Mouse (Mus musculus): ENCODE data around the gene Gpr55.

Gene Gpr55

DNA sequence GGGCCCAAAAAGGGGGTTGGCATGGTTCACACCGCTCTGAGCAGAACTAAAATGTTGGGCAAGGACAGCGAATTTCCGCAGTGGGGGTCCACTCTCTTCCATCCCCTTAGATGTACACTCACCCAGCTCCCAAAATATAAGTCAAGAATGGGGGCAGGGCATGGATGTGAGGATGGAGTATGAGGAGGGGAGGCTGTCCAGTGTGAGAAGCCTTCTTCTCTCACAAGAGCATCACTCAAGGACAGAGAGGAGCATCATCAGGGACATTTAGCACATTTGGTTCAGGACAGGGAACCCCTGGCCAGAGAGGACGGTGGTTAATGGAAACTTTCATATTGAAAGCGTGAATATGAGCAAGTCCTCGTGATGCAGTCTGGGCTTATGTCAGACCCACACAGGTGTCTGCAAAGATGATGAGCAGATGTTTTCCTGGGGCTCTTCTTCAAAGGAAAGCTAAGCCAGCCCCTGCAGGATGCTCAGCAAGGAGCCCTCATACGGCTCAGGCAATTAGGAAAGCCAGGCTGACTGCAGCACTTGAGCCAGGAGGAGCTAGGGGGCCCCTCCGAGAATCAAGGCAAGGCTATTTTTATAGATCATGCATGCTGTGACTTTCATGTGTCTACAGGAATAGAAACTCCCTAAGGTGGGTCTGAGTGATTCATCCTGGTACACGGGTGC, 2.7 kb downstream of the Gpr55 start:
- no peak for DNase-seq (ENCODE audit: low read depth, low spot score)

DNA sequence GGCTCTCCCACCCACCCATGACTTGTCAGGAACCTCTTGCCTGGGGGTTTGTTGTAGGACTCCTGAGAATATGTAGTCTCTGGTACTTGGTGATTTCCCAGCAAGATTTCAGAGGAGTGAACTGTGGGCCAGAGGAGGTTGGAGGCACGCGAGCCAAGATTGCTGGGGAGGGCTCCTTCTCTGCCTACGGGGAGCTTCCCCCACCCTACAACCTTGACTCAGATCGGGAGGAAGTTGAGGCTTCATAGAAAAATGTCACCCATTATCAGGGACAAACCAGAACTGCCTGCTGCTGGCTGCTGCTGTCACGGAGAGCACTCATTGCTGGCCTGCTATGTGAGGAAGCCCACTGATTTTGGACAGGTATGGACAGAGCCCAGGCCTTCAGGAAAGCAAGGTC, 3.5 kb downstream of the Gpr55 start:
- no peak for DNase-seq (ENCODE audit: low read depth, low spot score)

DNA sequence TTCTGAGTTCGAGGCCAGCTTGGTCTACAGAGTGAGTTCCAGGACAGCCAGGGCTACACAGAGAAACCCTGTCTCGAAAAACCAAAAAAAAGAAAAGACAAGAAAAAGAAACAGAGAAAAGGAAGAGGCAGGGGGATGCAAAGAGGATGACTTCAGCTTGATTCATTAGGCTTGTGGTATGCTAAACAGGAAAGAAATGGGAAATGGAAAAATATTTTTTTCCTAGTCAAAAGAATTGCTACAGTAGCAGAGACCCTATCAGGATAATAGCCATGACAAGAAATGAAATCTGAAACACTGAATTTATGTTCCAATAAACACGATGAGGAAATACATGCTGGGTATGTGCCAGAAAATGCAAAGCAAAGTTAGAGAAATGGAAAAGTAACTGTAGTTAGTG, 5.7 kb downstream of the Gpr55 start:
- no peak for DNase-seq (ENCODE audit: low read depth, low spot score)

DNA sequence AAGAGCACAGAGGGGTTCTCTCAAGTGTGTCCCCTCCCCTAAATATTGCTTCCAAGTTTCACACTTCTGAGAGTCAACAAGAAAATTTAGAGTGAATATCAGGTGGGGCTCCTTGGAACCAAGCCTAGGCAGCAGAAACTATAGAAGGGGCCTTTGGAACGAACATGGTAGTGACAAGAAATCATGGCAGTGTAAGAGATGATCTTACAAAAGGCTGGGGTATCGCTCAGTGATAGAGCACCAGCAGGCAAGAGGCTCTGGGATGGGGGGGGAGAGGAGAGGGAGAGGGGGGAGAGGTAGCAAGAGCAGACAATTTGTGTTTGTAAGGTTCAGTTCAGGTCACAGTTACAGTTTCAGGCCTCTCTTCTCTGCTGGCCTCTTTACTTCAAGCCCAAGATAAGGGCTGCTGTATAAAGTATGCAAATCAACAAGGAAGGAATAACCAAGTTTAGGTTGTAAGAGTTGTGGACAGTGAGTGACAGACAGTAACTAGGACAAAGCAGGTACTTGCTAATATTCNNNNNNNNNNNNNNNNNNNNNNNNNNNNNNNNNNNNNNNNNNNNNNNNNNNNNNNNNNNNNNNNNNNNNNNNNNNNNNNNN, 11.6 kb downstream of the Gpr55 start:
- DNase-seq (ENCODE audit: low read depth, low spot score) = no peak

DNA sequence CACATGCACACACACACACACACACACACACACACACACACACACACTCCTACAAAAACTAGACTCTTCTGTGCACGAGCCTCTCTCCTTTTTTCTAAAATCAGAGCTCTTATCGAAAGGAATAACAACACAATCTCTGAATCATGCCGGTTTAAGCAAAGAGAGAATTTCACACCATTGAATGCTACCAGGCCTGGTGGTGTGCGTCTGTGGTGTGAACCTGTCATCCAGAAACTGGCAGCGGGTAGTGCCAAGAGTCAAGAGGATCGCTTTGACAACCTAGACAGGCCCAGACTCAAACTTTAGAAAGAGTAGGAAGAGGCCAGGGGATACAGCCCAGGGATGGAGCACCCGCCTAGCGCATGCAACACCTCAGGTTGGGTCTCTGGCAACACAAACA, 18.5 kb downstream of the Gpr55 start:
- no peak for DNase-seq (ENCODE audit: low read depth, low spot score)

DNA sequence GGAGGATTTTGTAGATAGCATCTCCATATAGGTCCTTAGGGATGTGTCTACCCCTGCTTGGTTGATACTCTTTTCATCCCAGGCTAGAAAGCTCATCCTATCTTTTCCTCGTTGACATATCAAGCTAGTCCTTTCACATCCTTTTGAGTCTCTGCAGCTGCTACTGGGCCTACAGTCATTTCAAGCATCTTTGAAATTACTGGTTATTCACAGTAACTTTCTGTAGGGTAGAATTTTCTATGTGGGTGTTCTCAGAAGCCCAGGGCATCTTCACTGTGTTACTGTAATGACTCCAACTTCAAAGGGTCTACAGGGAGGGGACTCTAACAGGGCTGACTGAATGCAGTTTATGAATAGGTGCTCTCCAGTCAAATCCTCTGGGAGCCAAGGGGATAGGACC, 23.5 kb downstream of the Gpr55 start:
- DNase-seq (ENCODE audit: low read depth, low spot score) = no peak

DNA sequence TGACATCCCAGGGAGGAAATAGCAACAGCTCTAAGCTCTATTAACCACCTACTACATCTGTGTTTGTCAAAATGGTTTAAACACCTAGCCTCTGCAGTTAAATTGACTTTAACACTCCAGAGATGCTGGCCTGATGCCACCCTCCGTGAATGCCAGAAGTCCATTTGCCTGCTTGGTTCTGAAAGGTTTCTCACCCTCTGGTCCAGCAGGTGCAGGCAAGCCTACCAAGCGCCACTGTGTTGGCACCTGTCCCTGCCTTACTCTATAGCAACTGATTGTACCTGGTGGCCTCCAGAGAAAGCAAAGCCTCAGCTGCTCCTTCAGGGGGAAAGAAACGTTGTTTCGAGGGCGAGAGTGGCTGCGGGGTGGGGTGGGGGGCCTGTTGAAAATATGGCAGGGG, 24.5 kb downstream of the Gpr55 start:
- no peak for DNase-seq (ENCODE audit: low read depth, low spot score)

DNA sequence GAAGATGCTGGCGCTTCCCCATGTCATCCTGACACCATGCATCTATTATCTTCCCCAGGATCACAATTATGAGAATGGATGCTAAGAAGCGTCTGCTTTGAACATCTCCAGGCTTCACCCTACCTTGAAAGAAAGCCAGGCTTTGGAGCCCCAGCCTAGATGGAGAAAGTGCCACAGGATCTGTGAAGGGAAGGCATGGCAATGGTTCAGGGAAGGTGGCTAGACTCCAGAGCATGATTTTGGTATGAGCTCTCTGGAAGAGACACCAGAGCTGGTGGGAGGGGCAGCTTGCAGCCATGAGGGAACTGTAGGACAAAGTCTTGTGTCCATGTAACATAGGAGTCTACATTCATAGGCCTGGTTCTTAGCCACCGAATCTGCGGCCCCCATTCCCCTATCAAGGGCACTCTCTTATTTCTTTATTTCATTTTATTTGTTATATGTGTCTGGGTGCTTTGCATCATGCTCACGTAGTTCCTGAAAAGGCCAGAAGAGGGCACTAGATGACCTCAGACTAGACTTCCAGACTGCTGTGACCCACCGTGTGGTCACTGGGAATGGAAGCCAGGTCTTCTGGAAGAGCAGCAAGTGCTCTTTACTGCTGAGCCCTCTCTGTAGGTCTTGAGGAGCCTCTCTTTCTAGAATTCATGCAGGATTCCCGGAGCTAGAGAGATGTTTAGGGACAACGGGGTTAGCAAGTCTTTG, 25.5 kb downstream of the Gpr55 start:
- DNase-seq (ENCODE audit: low read depth, low spot score) = no peak

DNA sequence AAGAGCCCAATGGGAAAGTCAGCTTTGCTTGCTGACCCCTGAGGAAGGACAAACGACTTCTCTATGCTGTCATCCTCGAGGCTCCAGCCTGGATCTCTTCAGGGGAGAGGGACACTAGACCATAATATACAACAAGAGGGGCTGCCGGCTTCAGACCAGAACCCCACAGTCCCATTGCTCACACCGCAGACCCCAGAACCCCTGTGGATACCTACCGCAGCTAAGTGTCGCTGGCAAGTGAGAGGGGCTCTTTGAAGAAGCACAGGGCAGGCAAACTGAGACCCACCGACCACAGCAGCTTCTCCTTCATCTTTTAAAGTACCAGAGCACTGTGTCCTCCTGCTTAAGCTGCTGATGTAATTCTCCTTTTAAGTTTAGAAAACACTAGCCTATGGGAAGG, 26.2 kb downstream of the Gpr55 start:
- DNase-seq (ENCODE audit: low read depth, low spot score) = no peak

DNA sequence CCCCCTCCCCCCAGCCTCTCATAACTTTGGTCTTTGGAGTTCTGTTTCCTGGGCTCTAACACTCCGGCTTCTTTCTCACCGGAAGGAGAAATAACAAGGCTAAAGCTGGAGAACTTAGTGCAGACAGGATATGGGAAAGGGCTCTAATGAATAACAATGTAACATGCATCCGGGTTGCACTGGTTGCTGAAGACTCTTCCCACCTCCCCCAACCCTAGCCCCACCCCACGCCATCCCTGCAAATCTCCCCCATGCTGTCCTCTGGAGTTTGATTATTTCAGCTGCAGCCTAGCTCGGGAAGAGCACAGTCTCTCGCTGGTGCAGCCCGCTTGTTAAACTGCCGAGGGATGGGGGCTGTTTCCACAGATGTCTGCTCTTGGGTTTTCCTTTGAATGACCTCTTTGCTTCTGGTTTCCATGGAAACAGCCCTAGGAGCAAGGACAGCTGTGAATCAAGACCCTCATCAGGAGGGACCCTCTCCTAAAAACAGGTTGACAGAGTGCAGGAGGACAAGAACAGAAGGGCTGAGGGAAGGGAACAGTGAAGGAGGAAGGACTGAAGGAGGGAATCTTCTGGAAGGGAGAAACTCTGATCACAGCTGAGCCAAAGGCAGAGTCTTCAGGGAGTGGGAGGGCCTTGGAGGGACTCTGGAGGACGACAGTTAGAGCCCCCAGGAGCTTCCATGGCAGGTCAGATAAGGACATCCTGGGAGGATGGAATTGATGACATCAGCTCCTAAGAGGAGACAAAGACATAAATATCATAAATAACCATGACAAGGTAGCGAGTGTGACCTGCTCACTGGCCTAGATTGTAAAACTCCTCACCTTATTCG, 27.0 kb downstream of the Gpr55 start:
- DNase-seq (ENCODE audit: low read depth, low spot score) = no peak

DNA sequence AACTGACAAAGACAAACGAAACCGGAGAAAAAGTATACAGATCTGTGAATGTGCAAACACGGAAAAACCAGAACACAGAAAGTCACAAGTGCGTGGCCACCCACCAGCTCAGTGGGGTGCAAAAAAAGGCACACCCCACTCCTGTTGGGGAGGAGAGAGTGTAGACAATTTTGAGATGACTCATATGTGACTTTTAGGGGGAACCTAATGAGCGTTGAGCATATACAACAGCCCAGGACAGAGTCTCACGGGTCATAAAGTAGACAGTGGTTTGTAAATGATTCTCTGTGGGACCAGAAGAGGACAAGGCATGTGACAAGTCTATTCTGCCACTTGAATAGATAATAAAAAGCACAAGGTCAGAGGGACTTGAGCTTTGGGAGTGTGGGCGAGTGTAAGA, 27.6 kb downstream of the Gpr55 start:
- DNase-seq (ENCODE audit: low read depth, low spot score) = no peak

DNA sequence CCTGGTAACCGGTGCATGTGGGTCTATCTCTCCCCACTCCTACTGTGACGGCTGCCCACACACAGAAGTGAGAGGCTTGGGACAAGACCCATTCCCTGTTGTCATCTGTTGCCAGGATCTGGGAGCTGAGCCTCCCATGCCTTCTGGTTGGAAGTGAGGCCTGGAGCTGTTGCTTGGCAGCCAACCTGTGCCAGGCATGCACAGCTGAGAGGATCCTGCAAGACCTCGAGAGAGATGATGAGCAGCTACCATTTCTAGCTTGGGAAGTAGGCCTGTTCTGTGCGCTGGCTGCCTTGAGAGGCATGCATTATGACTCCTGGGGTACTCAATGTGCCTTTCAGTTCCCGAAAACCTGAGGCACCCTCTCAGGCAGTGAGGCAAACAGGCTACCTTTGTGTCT, 29.6 kb downstream of the Gpr55 start:
- no peak for DNase-seq (ENCODE audit: low read depth, low spot score)

DNA sequence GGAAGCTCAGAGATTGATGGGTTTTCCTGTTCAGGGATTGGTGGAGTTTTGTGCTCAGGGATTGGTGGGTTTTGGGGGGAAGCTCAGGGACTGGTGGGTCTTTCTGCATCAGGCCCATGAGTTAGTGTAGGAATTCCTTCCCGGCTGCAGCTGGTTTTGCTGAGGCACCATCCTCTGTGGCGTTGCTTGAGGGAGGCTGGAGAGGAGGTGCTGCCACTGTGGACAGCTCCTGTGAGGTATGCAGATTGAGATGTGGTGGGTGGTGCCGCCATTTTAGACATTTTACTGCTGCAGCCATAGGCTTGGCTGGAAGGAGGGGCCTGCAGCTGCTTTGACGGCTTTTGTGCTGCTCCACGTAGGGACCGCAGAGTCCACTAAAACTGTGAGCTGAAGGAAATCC, 31.4 kb downstream of the Gpr55 start:
- DNase-seq (ENCODE audit: low read depth, low spot score) = no peak

DNA sequence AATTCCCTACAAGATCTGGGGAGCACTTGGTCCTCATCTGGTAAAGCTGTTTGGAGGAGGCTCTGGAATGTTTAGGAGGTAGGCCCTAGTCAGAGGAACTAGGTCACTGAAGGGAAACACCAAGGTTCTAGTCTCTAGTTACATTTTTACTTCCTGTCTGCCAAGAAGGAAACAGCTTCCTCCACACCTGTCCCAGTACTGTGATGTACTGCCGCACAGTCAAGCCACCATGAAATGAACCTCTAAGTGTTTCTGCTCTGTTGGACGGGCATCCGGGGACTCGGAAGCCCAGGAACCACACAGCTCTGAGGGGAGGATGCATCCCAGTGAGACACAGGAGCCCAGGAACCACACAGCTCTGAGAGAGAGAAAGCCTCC, 32.1 kb downstream of the Gpr55 start:
- no peak for DNase-seq (ENCODE audit: low read depth, low spot score)

DNA sequence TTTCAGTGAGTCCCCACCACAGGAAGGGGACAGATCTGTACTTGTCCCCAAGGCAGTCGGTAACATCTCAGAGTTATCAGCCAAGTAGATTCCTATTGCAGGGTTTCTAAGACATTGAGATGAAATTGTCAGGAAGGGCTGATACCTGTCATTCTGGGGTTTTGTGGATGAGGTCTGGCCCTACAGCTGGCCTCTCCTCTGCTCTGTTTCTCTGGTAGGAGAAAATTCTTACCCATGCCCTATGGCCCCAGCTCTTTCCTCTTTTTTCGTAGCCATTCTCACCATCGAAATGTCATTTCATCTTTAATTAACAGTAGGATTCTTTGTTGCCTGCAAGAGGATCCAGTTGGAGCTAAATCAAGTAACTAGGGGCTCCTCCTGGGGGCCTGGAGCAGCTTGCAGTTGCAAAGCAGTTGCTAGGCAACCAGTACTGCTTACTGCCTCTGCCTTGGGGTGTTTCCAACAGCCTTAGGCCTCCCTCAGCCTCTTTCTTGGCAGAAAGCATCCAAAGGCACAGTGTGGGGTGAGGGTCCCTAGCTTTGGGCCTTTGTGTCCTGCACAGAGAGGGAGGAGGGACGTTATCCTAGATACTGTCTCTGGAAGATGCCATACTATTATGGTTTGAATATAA, 32.6 kb downstream of the Gpr55 start, which contains the start of gene 4933407L21Rik:
Gene 4933407L21Rik (plus strand): TSS at position 427 of the 631 bp plus-strand sequence.
- peak; percentile 84 for DNase-seq (ENCODE audit: low read depth, low spot score)

DNA sequence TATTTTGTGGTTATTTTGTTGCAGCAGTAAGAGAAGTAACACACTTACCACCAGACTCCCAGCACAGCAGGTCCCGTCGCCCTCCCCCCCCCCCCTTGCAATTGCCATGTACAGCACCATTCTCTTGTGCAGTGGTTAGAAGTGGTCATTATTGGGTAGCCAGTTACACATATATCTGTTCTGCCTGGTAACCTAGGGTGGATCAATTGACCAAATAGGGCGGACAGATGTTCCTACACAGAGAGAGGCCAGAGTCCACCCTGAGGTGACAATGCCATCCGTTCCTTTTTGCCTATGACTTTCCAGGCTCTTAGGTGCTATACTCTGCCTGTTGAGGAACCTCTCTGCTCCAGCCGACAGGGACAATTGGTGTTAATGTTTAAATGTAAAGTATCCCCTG, 35.6 kb downstream of the Gpr55 start:
- DNase-seq (ENCODE audit: low read depth, low spot score) = no peak

DNA sequence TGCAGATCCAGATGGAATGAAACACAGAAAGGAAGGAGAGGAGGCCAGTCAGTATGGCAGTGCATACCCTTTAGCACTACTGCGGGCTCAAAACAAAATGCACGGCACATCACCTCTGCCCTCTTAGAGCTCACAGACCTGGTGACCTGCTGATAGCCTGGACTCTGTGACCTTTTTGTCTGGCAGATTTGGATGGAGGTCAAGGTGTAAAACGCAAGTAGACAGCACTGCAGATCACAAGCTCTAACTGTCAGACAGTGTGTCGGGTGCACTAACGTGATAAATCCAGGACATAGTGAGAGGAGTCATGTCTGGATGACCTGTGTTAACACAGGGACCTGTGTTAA, 38.0 kb downstream of the Gpr55 start:
- no peak for DNase-seq (ENCODE audit: low read depth, low spot score)

DNA sequence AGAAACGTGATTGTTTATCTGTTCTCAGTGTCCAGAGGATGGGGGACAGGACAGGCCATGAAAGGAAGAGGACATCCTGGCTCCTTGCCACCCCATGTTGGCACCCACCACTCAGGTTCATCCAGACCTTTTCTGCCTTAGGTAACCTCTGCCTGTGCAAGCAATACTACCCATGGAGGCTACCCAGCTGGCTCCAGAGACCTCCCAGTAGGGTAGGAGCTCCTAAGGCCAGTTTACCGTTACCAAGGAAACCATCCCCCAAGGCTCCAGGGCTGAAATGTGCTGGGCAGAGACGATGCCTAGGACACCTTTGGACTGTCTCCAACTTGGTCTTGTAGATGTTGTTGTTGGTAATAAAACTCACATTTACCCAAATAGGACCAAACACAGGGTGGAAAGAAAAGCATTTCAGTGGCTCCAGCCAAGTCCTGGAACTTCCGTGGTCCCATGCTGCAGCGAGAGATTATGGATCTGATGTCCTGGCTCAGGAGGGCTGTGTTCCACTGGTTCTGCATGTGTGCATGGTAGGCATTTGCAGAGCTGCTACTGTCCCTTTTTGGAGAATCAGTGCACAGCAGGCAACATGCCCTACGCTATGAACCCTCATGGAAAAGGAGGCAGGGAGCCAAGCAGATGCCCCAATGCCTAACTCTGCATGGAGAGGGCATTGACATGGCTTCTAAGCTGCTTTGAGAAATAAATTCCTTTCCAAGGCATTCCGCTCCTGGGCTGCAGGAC, 38.5 kb downstream of the Gpr55 start:
- DNase-seq (ENCODE audit: low read depth, low spot score) = no peak

DNA sequence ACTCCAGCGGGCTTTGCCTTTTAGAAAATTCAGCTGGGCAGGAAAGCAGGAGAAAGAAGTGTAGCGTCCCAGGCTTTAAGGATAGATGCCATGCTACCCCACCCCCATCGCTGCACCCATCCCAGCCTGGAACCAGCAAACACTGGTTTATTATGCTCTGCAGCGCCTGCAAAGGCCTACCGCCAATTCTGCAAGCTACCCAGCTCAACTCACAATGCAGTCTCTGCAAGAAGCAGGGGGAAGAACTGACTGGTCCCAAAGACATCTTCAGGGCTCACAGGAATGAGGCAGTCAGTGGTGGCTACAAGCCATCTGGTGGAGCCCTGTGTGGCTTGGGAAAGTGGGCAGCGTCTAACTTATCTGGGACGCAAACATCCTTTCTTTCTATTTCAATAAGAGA, 39.1 kb downstream of the Gpr55 start:
- DNase-seq (ENCODE audit: low read depth, low spot score) = no peak

DNA sequence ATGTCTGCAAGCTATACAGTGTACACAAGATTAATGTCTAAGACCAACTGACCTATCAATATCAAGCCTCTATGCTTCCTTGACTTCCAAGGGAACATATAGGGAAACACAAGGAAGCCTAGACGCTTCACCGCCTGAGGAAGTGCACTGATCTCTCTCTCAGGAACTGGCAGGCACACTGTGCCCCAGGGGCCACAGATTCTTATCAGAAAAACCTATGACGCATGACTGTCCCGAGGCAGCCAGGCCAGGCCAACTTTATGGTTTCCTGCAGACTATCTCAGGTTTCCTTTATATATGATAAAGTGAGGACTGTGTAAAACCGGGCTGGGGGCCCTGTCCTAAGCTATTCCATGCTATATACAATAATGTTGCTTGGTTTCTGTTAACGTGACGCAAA, 41.2 kb downstream of the Gpr55 start:
- DNase-seq (ENCODE audit: low read depth, low spot score) = no peak

DNA sequence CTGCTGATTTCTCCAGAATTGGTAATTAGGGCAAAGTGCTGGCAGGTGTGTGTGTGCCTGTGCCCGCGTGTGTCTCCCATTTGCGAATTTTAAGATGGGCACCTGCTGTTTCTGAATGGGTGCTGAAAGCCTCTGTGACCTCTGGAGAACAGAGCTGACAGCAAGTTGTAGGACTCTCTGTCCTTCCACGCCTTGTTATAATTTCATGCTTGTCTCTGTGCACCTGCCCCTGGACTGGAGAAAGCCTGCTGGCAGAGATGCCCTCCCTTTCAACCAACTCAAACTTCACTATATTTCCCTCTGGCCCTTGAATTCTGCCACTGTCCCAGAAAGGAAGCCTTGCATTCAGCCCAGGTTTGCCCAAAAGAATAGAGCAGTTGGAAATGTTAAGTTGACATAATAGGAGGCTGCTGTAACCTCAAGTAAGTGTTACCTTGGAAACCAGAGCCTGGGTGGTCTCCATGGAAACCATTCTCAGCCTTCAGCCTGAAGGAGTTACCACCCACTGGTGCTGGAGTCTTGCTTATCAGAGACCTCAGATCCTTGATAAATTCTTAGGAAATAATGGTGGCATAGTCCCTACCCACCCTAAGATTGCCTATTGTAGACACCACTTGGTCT, 43.9 kb downstream of the Gpr55 start:
- peak; percentile 86 for DNase-seq (ENCODE audit: low read depth, low spot score)
